ENCODE assay signal across 29 mouse cellular contexts in the genomic region with DNA sequence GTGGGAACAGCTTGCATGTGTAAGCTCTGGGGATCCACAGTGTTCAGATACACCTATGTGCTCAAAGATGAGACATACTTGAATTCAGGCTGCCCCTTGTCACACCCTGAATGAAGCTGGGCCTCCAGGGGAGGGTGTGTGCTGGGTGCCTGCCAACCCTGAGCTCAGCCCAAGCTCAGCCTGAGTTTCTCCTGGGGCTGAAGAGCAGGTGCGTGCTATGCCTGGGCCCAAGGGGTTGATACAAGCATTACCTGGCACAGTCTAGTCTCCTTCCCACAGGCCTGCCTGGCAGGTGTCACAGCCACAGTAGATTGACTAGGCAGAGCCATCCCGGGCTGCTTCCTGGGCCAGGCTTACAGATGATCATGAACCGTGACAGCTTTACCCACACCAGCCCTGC. TPM values are rescaled to one million over a fixed set of nuclear protein-coding genes. Genes with fewer than 3 reads are reported as not detected.
DNase-seq lines count a peak whose midpoint lies in the region; ATAC-seq and TF ChIP-seq lines count a peak whose summit lies in the region.
"Had no signal": no experiment of that assay in that cellular context is flagged by ENCODE, and none has a peak within 500 bp of the region (broad histone marks: within the 10 kb centered on the region; RNA-seq: fewer than 3 reads in every experiment).

A gene (plus strand): TSS at position 298 of the 400 bp plus-strand sequence.

- ATAC-seq in embryonic facial prominence, embryonic 13.5 days (ENCODE audit: insufficient number of reproducible peaks, insufficient read depth, low FRiP score, low TSS enrichment, low read depth) = no peak
- ATAC-seq in limb, embryonic 13.5 days (ENCODE audit: low FRiP score, low read depth) = no peak
- no peak for ATAC-seq in midbrain, embryonic 13.5 days
- ATAC-seq in midbrain, postnatal 0 days (ENCODE audit: low FRiP score) = no peak
- no peak for ATAC-seq in stomach, postnatal 0 days (ENCODE audit: low FRiP score, low TSS enrichment)
- ATAC-seq: forebrain, embryonic 15.5 days; hindbrain, embryonic 16.5 days; Patski had no signal

- no peak for TF ChIP-seq CTCF in midbrain, postnatal 0 days (IDR thresholded peaks at IDR 0.05)
- TF ChIP-seq CTCF in stomach, postnatal 0 days (IDR thresholded peaks at IDR 0.05; ENCODE audit: low read depth) = no peak

- H3K27me3 ChIP-seq in embryonic facial prominence, embryonic 13.5 days = no peaks in the 10 kb centered on the region
- H3K27me3 ChIP-seq in embryonic facial prominence, embryonic 10.5 days (replicated peaks; ENCODE audit: low read depth, poor library complexity, severe bottlenecking) = no peaks in the 10 kb centered on the region
- H3K27me3 ChIP-seq in limb, embryonic 13.5 days = no peaks in the 10 kb centered on the region
- H3K27me3 ChIP-seq in limb, embryonic 10.5 days (ENCODE audit: low read depth, poor library complexity, severe bottlenecking) = no peaks in the 10 kb centered on the region
- no peaks in the 10 kb centered on the region for H3K27me3 ChIP-seq in midbrain, embryonic 13.5 days
- no peaks in the 10 kb centered on the region for H3K27me3 ChIP-seq in midbrain, postnatal 0 days (ENCODE audit: insufficient read depth, low read length)
- no peaks in the 10 kb centered on the region for H3K27me3 ChIP-seq in stomach, postnatal 0 days (ENCODE audit: control insufficient read depth, insufficient read depth, low read length)
- H3K27me3 ChIP-seq: forebrain, embryonic 15.5 days; hindbrain, embryonic 12.5 days; Patski had no signal

- H3K4me1 ChIP-seq in embryonic facial prominence, embryonic 13.5 days = no peaks in the 10 kb centered on the region
- H3K4me1 ChIP-seq in embryonic facial prominence, embryonic 10.5 days = peaks cover 5% of the 10 kb centered on the region; the same call in 1 of the 2 replicates
- H3K4me1 ChIP-seq in limb, embryonic 13.5 days = no peaks in the 10 kb centered on the region
- no peaks in the 10 kb centered on the region for H3K4me1 ChIP-seq in limb, embryonic 10.5 days
- peaks cover 4% of the 10 kb centered on the region; the same call in 1 of the 2 replicates for H3K4me1 ChIP-seq in midbrain, embryonic 13.5 days (replicated peaks)
- no peaks in the 10 kb centered on the region for H3K4me1 ChIP-seq in midbrain, postnatal 0 days (ENCODE audit: insufficient read depth, low read length)
- H3K4me1 ChIP-seq in stomach, postnatal 0 days (replicated peaks; ENCODE audit: control insufficient read depth, insufficient read depth) = no peaks in the 10 kb centered on the region
- H3K4me1 ChIP-seq: embryonic facial prominence, embryonic 12.5 days; forebrain, embryonic 15.5 days; heart, embryonic 13.5 days; hindbrain, embryonic 12.5 days had no signal

- H3K4me2 ChIP-seq in embryonic facial prominence, embryonic 13.5 days = no peak within 1 kb of the TSS
- no peak within 1 kb of the TSS for H3K4me2 ChIP-seq in limb, embryonic 13.5 days (replicated peaks)
- no peak within 1 kb of the TSS for H3K4me2 ChIP-seq in midbrain, embryonic 13.5 days (replicated peaks)
- H3K4me2 ChIP-seq in midbrain, postnatal 0 days (ENCODE audit: low read depth, low read length, poor library complexity, severe bottlenecking) = no peak within 1 kb of the TSS
- H3K4me2 ChIP-seq in stomach, postnatal 0 days (replicated peaks; ENCODE audit: low read depth) = no peak within 1 kb of the TSS
- H3K4me2 ChIP-seq: embryonic facial prominence, embryonic 12.5 days; forebrain, embryonic 12.5 days; forebrain, embryonic 15.5 days; heart, embryonic 13.5 days; hindbrain, embryonic 12.5 days had no signal

- H3K36me3 ChIP-seq in embryonic facial prominence, embryonic 13.5 days = peaks cover 7% of the 10 kb centered on the region; the same call in 1 of the 2 replicates
- H3K36me3 ChIP-seq in embryonic facial prominence, embryonic 10.5 days (replicated peaks) = peaks cover 8% of the 10 kb centered on the region
- H3K36me3 ChIP-seq in limb, embryonic 13.5 days = peaks cover 8% of the 10 kb centered on the region
- H3K36me3 ChIP-seq in limb, embryonic 10.5 days = peaks cover 9% of the 10 kb centered on the region
- peaks cover 5% of the 10 kb centered on the region for H3K36me3 ChIP-seq in midbrain, embryonic 13.5 days
- peaks cover 3% of the 10 kb centered on the region; the same call in 1 of the 2 replicates for H3K36me3 ChIP-seq in midbrain, postnatal 0 days (ENCODE audit: insufficient read depth, low read length)
- no peaks in the 10 kb centered on the region for H3K36me3 ChIP-seq in stomach, postnatal 0 days (ENCODE audit: control insufficient read depth, insufficient read depth, low read length)
- H3K36me3 ChIP-seq: forebrain, embryonic 15.5 days; heart, embryonic 13.5 days; hindbrain, embryonic 12.5 days had no signal

- H3K9ac ChIP-seq in embryonic facial prominence, embryonic 13.5 days = peak within 1 kb of the TSS; percentile 36; the same call in 1 of the 2 replicates
- 0 out of 2 replicates have a peak within 1 kb of the TSS, but pooled peaks have one; percentile 19 for H3K9ac ChIP-seq in limb, embryonic 13.5 days
- peak within 1 kb of the TSS; percentile 33; the same call in 1 of the 2 replicates for H3K9ac ChIP-seq in midbrain, embryonic 13.5 days (replicated peaks)
- H3K9ac ChIP-seq in midbrain, postnatal 0 days (replicated peaks; ENCODE audit: low read length, poor library complexity, severe bottlenecking) = no peak within 1 kb of the TSS
- H3K9ac ChIP-seq in stomach, postnatal 0 days (ENCODE audit: low read length) = peak within 1 kb of the TSS; percentile 13; the same call in 1 of the 2 replicates
- H3K9ac ChIP-seq: embryonic facial prominence, embryonic 12.5 days; forebrain, embryonic 12.5 days; forebrain, embryonic 15.5 days; heart, embryonic 13.5 days; hindbrain, embryonic 12.5 days had no signal

- no peak for TF ChIP-seq EP300 in stomach, postnatal 0 days (optimal IDR thresholded peaks at IDR 0.05)

- 58% methylated on average over 3 of the region's 3 CpGs for WGBS in embryonic facial prominence, embryonic 13.5 days
- 83% methylated on average over 3 of the region's 3 CpGs for WGBS in embryonic facial prominence, embryonic 10.5 days
- WGBS in limb, embryonic 13.5 days = 79% methylated on average over 3 of the region's 3 CpGs
- WGBS in limb, embryonic 10.5 days = 87% methylated on average over 3 of the region's 3 CpGs
- 69% methylated on average over 3 of the region's 3 CpGs for WGBS in midbrain, embryonic 13.5 days
- WGBS in midbrain, postnatal 0 days = 75% methylated on average over 3 of the region's 3 CpGs
- WGBS in stomach, postnatal 0 days = 61% methylated on average over 3 of the region's 3 CpGs

- H3K4me3 ChIP-seq in embryonic facial prominence, embryonic 13.5 days = no peak within 1 kb of the TSS
- no peak within 1 kb of the TSS for H3K4me3 ChIP-seq in embryonic facial prominence, embryonic 10.5 days
- H3K4me3 ChIP-seq in limb, embryonic 13.5 days = no peak within 1 kb of the TSS
- no peak within 1 kb of the TSS for H3K4me3 ChIP-seq in limb, embryonic 10.5 days
- no peak within 1 kb of the TSS for H3K4me3 ChIP-seq in midbrain, embryonic 13.5 days (replicated peaks)
- H3K4me3 ChIP-seq in midbrain, postnatal 0 days (ENCODE audit: low read depth, low read length) = no peak within 1 kb of the TSS
- no peak within 1 kb of the TSS for H3K4me3 ChIP-seq in stomach, postnatal 0 days (ENCODE audit: low read depth, low read length)
- H3K4me3 ChIP-seq: embryonic facial prominence, embryonic 12.5 days; forebrain, embryonic 12.5 days; forebrain, embryonic 15.5 days; heart, adult 2 months; heart, embryonic 10.5 days; heart, embryonic 13.5 days; hindbrain, embryonic 12.5 days had no signal

- no peak within 1 kb of the TSS for H3K27ac ChIP-seq in embryonic facial prominence, embryonic 13.5 days
- no peak within 1 kb of the TSS for H3K27ac ChIP-seq in embryonic facial prominence, embryonic 10.5 days (replicated peaks)
- no peak within 1 kb of the TSS for H3K27ac ChIP-seq in limb, embryonic 13.5 days
- no peak within 1 kb of the TSS for H3K27ac ChIP-seq in limb, embryonic 10.5 days
- H3K27ac ChIP-seq in midbrain, embryonic 13.5 days = no peak within 1 kb of the TSS
- H3K27ac ChIP-seq in midbrain, postnatal 0 days (ENCODE audit: low read depth, low read length) = no peak within 1 kb of the TSS
- no peak within 1 kb of the TSS for H3K27ac ChIP-seq in stomach, postnatal 0 days (replicated peaks)
- H3K27ac ChIP-seq: embryonic facial prominence, embryonic 12.5 days; forebrain, embryonic 12.5 days; forebrain, embryonic 15.5 days; heart, adult 2 months; heart, embryonic 10.5 days; heart, embryonic 13.5 days; hindbrain, embryonic 12.5 days had no signal

- DNase-seq in embryonic facial prominence, embryonic 10.5 days (ENCODE audit: low spot score) = no peak
- no peak for DNase-seq in limb, embryonic 10.5 days (ENCODE audit: low spot score)
- DNase-seq in midbrain, postnatal 0 days (ENCODE audit: low spot score) = no peak
- DNase-seq in stomach, postnatal 0 days (ENCODE audit: low spot score) = peak; percentile 41
- no peak for DNase-seq in urinary bladder, adult 18-20 months (ENCODE audit: low spot score in 2 of 2)
- DNase-seq: adrenal gland, postnatal 10 days; cerebellum, adult 18-20 months; cerebellum, adult 9-10 months; cerebellum, postnatal 14 days; gastrocnemius, postnatal 10 days; gastrocnemius, postnatal 36 days; heart, adult 2 months; heart, postnatal 14 days; heart, postnatal 4 days had no signal

- H3K9me3 ChIP-seq in embryonic facial prominence, embryonic 13.5 days = no peaks in the 10 kb centered on the region
- H3K9me3 ChIP-seq in embryonic facial prominence, embryonic 10.5 days = no peaks in the 10 kb centered on the region
- H3K9me3 ChIP-seq in limb, embryonic 13.5 days = no peaks in the 10 kb centered on the region
- no peaks in the 10 kb centered on the region for H3K9me3 ChIP-seq in limb, embryonic 10.5 days (replicated peaks)
- H3K9me3 ChIP-seq in midbrain, embryonic 13.5 days = no peaks in the 10 kb centered on the region
- no peaks in the 10 kb centered on the region for H3K9me3 ChIP-seq in midbrain, postnatal 0 days (ENCODE audit: low read length)
- no peaks in the 10 kb centered on the region for H3K9me3 ChIP-seq in stomach, postnatal 0 days (ENCODE audit: control insufficient read depth, low read length)
- H3K9me3 ChIP-seq: embryonic facial prominence, embryonic 12.5 days; forebrain, embryonic 12.5 days; forebrain, embryonic 15.5 days; heart, embryonic 10.5 days; heart, embryonic 13.5 days; hindbrain, embryonic 12.5 days had no signal

RNA-seq across cellular contexts. Expression of the gene that starts here (rescaled TPM):
- 0.83 TPM in 1 of 2 replicates, not detected in the other for polyA plus RNA-seq in embryonic facial prominence, embryonic 13.5 days (2015; fragmentation: Nextera tagmentation; extraction: Ambion mirVana)
- polyA plus RNA-seq in embryonic facial prominence, embryonic 10.5 days (2016; fragmentation: Nextera tagmentation; extraction: Ambion mirVana) = 0.11 TPM in 1 of 2 replicates, not detected in the other
- not detected in 2 replicates for polyA plus RNA-seq in limb, embryonic 13.5 days (2015; fragmentation: Nextera tagmentation; extraction: Ambion mirVana)
- not detected in 2 replicates for polyA plus RNA-seq in limb, embryonic 10.5 days (2016; fragmentation: Nextera tagmentation; extraction: Ambion mirVana)
- polyA plus RNA-seq in midbrain, embryonic 13.5 days (2015; fragmentation: Nextera tagmentation; extraction: Ambion mirVana) = not detected in 2 replicates
- total RNA-seq in midbrain, postnatal 0 days (2014; rRNA removed) = not detected in 2 replicates
- polyA plus RNA-seq in midbrain, postnatal 0 days (2015; fragmentation: Nextera tagmentation; extraction: Ambion mirVana) = not detected in 2 replicates
- 0.05 and 0.10 TPM in 2 replicates for polyA plus RNA-seq in stomach, postnatal 0 days (2015; fragmentation: Nextera tagmentation; extraction: Ambion mirVana)
- total RNA-seq: adrenal gland, adult 18-20 months; adrenal gland, postnatal 10 days; adrenal gland, postnatal 36 days; gastrocnemius, adult 18-20 months; gastrocnemius, postnatal 10 days; gastrocnemius, postnatal 36 days; granulocyte monocyte progenitor cell, adult 5-6 weeks; heart, adult 2 months; heart, postnatal 14 days; heart, postnatal 4 days had no signal
- polyA plus RNA-seq: forebrain, embryonic 15.5 days; heart, embryonic 10.5 days; heart, embryonic 13.5 days; hindbrain, embryonic 12.5 days; hindbrain, embryonic 16.5 days; Patski had no signal

Comparison
In these comparisons a context has a peak if more than half of its experiments do, and no peak if none do; other contexts are left out.
1. Peak in DNase-seq and H3K9ac ChIP-seq in stomach, postnatal 0 days; RNA of the gene not detected or under 1 TPM.